19 mouse cellular contexts compared by ENCODE assay signal in genomic region chr11:7194432-7195311, GRCm38 (mm10). TPM values are rescaled to one million over a fixed set of nuclear protein-coding genes. Genes with fewer than 3 reads are reported as not detected.
DNase-seq lines count a peak whose midpoint lies in the region; ATAC-seq and TF ChIP-seq lines count a peak whose summit lies in the region.
"Had no signal": no experiment of that assay in that cellular context is flagged by ENCODE, and none has a peak within 500 bp of the region (broad histone marks: within the 10 kb centered on the region; RNA-seq: fewer than 3 reads in every experiment).

No protein-coding gene starts in this region.

- no peaks in the 10 kb centered on the region for H3K36me3 ChIP-seq in kidney, postnatal 0 days (ENCODE audit: insufficient read depth, low read length)
- no peaks in the 10 kb centered on the region for H3K36me3 ChIP-seq in kidney, embryonic 16.5 days (ENCODE audit: insufficient read depth, low read length)
- H3K36me3 ChIP-seq in testis, adult 2 months (ENCODE audit: control insufficient read depth, insufficient read depth, low read length): no peaks in the 10 kb centered on the region
- H3K36me3 ChIP-seq: hindbrain, embryonic 12.5 days; midbrain, embryonic 12.5 days had no signal

- ATAC-seq in kidney, postnatal 0 days (replicated peaks; ENCODE audit: low FRiP score, low read depth): no peak
- no peak for ATAC-seq in kidney, embryonic 16.5 days (ENCODE audit: low FRiP score, low TSS enrichment)
- ATAC-seq: intestine, embryonic 16.5 days had no signal

- no peak for TF ChIP-seq POLR2A in cerebellum, adult 2 months (IDR thresholded peaks at IDR 0.05; ENCODE audit: borderline replicate concordance, insufficient read depth, low read length)
- TF ChIP-seq POLR2A in testis, adult 2 months (IDR thresholded peaks at IDR 0.05; ENCODE audit: control insufficient read depth, low read depth, low read length): no peak

- no peaks in the 10 kb centered on the region for H3K9me3 ChIP-seq in kidney, postnatal 0 days (replicated peaks; ENCODE audit: low read length)
- peaks cover 4% of the 10 kb centered on the region; the same call in 1 of the 2 replicates for H3K9me3 ChIP-seq in kidney, embryonic 16.5 days (ENCODE audit: low read length)
- H3K9me3 ChIP-seq: hindbrain, embryonic 12.5 days; midbrain, embryonic 12.5 days had no signal

- H3K4me2 ChIP-seq in kidney, postnatal 0 days (ENCODE audit: low read length): no peak overlapping the region
- no peak overlapping the region for H3K4me2 ChIP-seq in kidney, embryonic 16.5 days (replicated peaks; ENCODE audit: low read depth, low read length)
- H3K4me2 ChIP-seq: hindbrain, embryonic 12.5 days; midbrain, embryonic 12.5 days had no signal

- H3K9ac ChIP-seq in kidney, postnatal 0 days (ENCODE audit: low read depth, low read length): no peak overlapping the region
- no peak overlapping the region for H3K9ac ChIP-seq in kidney, embryonic 16.5 days (replicated peaks; ENCODE audit: low read length)
- H3K9ac ChIP-seq: hindbrain, embryonic 12.5 days; midbrain, embryonic 12.5 days had no signal

- TF ChIP-seq CTCF in cerebellum, adult 2 months (IDR thresholded peaks at IDR 0.05; ENCODE audit: borderline replicate concordance, insufficient read depth, low read depth, low read length): 0 out of 2 replicates have a peak, but pooled peaks have one; percentile 18
- peak; percentile 19; the same call in 1 of the 2 replicates for TF ChIP-seq CTCF in kidney, postnatal 0 days (IDR thresholded peaks at IDR 0.05; ENCODE audit: low read depth)
- TF ChIP-seq CTCF in testis, adult 2 months (IDR thresholded peaks at IDR 0.05; ENCODE audit: control insufficient read depth, insufficient read depth, insufficient replicate concordance, low read depth, low read length): peak; percentile 52; the same call in 1 of the 2 replicates

- no peak overlapping the region for H3K4me3 ChIP-seq in cerebellum, adult 2 months (replicated peaks; ENCODE audit: insufficient read depth, low read depth, low read length)
- no peak overlapping the region for H3K4me3 ChIP-seq in kidney, postnatal 0 days (replicated peaks; ENCODE audit: low read depth, low read length)
- H3K4me3 ChIP-seq in kidney, embryonic 16.5 days (ENCODE audit: low read length): no peak overlapping the region
- H3K4me3 ChIP-seq in testis, adult 2 months (ENCODE audit: control insufficient read depth, low read depth, low read length): no peak overlapping the region
- H3K4me3 ChIP-seq: hindbrain, embryonic 12.5 days; midbrain, embryonic 12.5 days had no signal

- 87% methylated on average over 10 of the region's 10 CpGs for WGBS in cerebellum, adult 2 months
- WGBS in kidney, postnatal 0 days: 88% methylated on average over 10 of the region's 10 CpGs
- WGBS in kidney, embryonic 16.5 days: 89% methylated on average over 10 of the region's 10 CpGs

- DNase-seq in cerebellum, adult 2 months: no peak
- DNase-seq in cerebellum, adult 9-11 months: no peak
- no peak for DNase-seq in kidney, postnatal 0 days (ENCODE audit: low spot score)
- DNase-seq in testis, postnatal 14 days (ENCODE audit: low spot score): no peak
- DNase-seq in urinary bladder, postnatal 25 days (ENCODE audit: low spot score): no peak
- DNase-seq in urinary bladder, adult 18-20 months (ENCODE audit: low spot score in 2 of 2): no peak
- DNase-seq: adrenal gland, postnatal 10 days; cerebellum, adult 11-12 months; heart, postnatal 10 days; lung, adult 18-20 months; retina, postnatal 1 day; right cerebral cortex, postnatal 4 days; thymus, adult 18-20 months had no signal

- no peaks in the 10 kb centered on the region; the same call in 1 of the 2 replicates for H3K4me1 ChIP-seq in cerebellum, adult 2 months (ENCODE audit: control insufficient read depth, insufficient read depth, low read length)
- H3K4me1 ChIP-seq in kidney, postnatal 0 days (replicated peaks; ENCODE audit: insufficient read depth, low read length): peaks cover 17% of the 10 kb centered on the region; the same call in 1 of the 2 replicates
- peaks cover 23% of the 10 kb centered on the region for H3K4me1 ChIP-seq in kidney, embryonic 16.5 days (ENCODE audit: insufficient read depth, low read length)
- peaks cover 7% of the 10 kb centered on the region for H3K4me1 ChIP-seq in testis, adult 2 months (ENCODE audit: control insufficient read depth, insufficient read depth, low read length)
- H3K4me1 ChIP-seq: hindbrain, embryonic 12.5 days had no signal

- H3K27ac ChIP-seq in cerebellum, adult 2 months (ENCODE audit: insufficient read depth, low read length): no peak overlapping the region
- H3K27ac ChIP-seq in kidney, postnatal 0 days: no peak overlapping the region
- no peak overlapping the region for H3K27ac ChIP-seq in kidney, embryonic 16.5 days (ENCODE audit: low read length)
- H3K27ac ChIP-seq in testis, adult 2 months (ENCODE audit: control insufficient read depth, insufficient read depth, low read depth, low read length): no peak overlapping the region
- H3K27ac ChIP-seq: hindbrain, embryonic 12.5 days; midbrain, embryonic 12.5 days had no signal

- H3K27me3 ChIP-seq in cerebellum, adult 2 months (ENCODE audit: control insufficient read depth, insufficient read depth, low read length): no peaks in the 10 kb centered on the region
- H3K27me3 ChIP-seq in kidney, postnatal 0 days (ENCODE audit: insufficient read depth, low read length): no peaks in the 10 kb centered on the region
- no peaks in the 10 kb centered on the region for H3K27me3 ChIP-seq in kidney, embryonic 16.5 days (ENCODE audit: insufficient read depth, low read length)
- H3K27me3 ChIP-seq in testis, adult 2 months (ENCODE audit: control insufficient read depth, insufficient read depth, low read length): no peaks in the 10 kb centered on the region
- H3K27me3 ChIP-seq: hindbrain, embryonic 12.5 days had no signal

RNA-seq across cellular contexts. Expression of gene Igfbp1, which starts 2.9 kb away (rescaled TPM):
- polyA plus RNA-seq in cerebellum, adult 2 months (2012; rRNA removed): 1.1 and 1.3 TPM in 2 replicates
- 11.8 and 15.3 TPM in 2 replicates for polyA plus RNA-seq in kidney, postnatal 0 days (2015; fragmentation: Nextera tagmentation; extraction: Ambion mirVana)
- polyA plus RNA-seq in kidney, embryonic 16.5 days (2015; fragmentation: Nextera tagmentation; extraction: Ambion mirVana): 7.1 and 9.3 TPM in 2 replicates
- 0.06 TPM in 2 replicates for polyA plus RNA-seq in testis, adult 2 months (2012; rRNA removed)

RNA-seq across cellular contexts. Expression of gene Gm11985, which starts 6.3 kb away (rescaled TPM):
- not detected in 2 replicates for polyA plus RNA-seq in cerebellum, adult 2 months (2012; rRNA removed)
- polyA plus RNA-seq in kidney, postnatal 0 days (2015; fragmentation: Nextera tagmentation; extraction: Ambion mirVana): not detected in 2 replicates
- 0.16 TPM in 1 of 2 replicates, not detected in the other for polyA plus RNA-seq in kidney, embryonic 16.5 days (2015; fragmentation: Nextera tagmentation; extraction: Ambion mirVana)
- polyA plus RNA-seq in testis, adult 2 months (2012; rRNA removed): 0.10 TPM in 1 of 2 replicates, not detected in the other
- polyA plus RNA-seq: embryonic facial prominence, embryonic 11.5 days; hindbrain, embryonic 12.5 days; intestine, embryonic 16.5 days; midbrain, embryonic 12.5 days had no signal

RNA-seq across cellular contexts. Expression of gene Igfbp3, which starts 19.1 kb away (rescaled TPM):
- 11.0 and 15.1 TPM in 2 replicates for polyA plus RNA-seq in cerebellum, adult 2 months (2012; rRNA removed)
- polyA plus RNA-seq in kidney, postnatal 0 days (2015; fragmentation: Nextera tagmentation; extraction: Ambion mirVana): 217 and 221 TPM in 2 replicates
- 85.9 and 97.3 TPM in 2 replicates for polyA plus RNA-seq in kidney, embryonic 16.5 days (2015; fragmentation: Nextera tagmentation; extraction: Ambion mirVana)
- 1.8 and 2.2 TPM in 2 replicates for polyA plus RNA-seq in testis, adult 2 months (2012; rRNA removed)
